Mouse (Mus musculus) brain, embryonic 14.5 days (tissue): Measurements from ENCODE around the gene Ppef1. TPM values are rescaled to one million over a fixed set of nuclear protein-coding genes. Genes with fewer than 3 reads are reported as not detected.
A peak's percentile ranks its signal among the peaks of the same experiment; 100 is the strongest.

Experiments
- DNase-seq: peaks from one replicate; pipeline ENCODE4 v3.0.0-alpha.2; 2011; ENCODE audit warnings: low read depth
- CTCF ChIP-seq: fragments of 200-500 bp; IDR thresholded peaks from 2 replicates; pipeline ENCODE4 v1.5.1; 2012; ENCODE audit warnings: inconsistent platforms, mild to moderate bottlenecking, moderate library complexity, borderline replicate concordance; ENCODE audit not compliant: insufficient read depth, insufficient read length; ENCODE audit errors: extremely low read depth
- POLR2A ChIP-seq: fragments of 200-500 bp; IDR thresholded peaks from 2 replicates; pipeline ENCODE4 v1.6.1; 2012; ENCODE audit warnings: mild to moderate bottlenecking, inconsistent platforms, borderline replicate concordance; ENCODE audit not compliant: poor library complexity, insufficient read depth, insufficient read length, severe bottlenecking; ENCODE audit errors: extremely low read depth
- polyA plus RNA-seq: library from polyadenylated mRNA; depleted of rRNA; stranded (reverse); fragments of >200 nt; gene quantifications from 2 replicates; pipeline ENCODE4 v1.2.3, GENCODE M21; 2012; rRNA removed

The Ppef1 gene
- polyA plus RNA-seq, 1 experiment = 1.6 TPM

GRCm38 (mm10) chrX:160588523-160588922, 147.0 kb downstream of the Ppef1 start:
- DNase-seq = peak; percentile 27
- no peak for TF ChIP-seq CTCF
- TF ChIP-seq POLR2A = no peak

- DNase-seq = peak; percentile 44
- TF ChIP-seq CTCF = no peak
- TF ChIP-seq POLR2A = no peak
Observed at GRCm38 (mm10) chrX:160585110-160585509, 150.5 kb downstream of the Ppef1 start.

GRCm38 (mm10) chrX:160584148-160584838, 151.3 kb downstream of the Ppef1 start:
- DNase-seq = no peak

GRCm38 (mm10) chrX:160583589-160583988, 152.0 kb downstream of the Ppef1 start:
- TF ChIP-seq CTCF = peak; percentile 47; the same call in 1 of the 2 replicates
- TF ChIP-seq POLR2A = no peak
- DNase-seq = peak; percentile 62

More at GRCm38 (mm10) chrX:160584148-160584838, 151.3 kb downstream of the Ppef1 start:
- TF ChIP-seq POLR2A (no peak), CTCF (no peak)

Other genes starting within 250 kb of the Ppef1 start
- gene Phka2, start 233.6 kb downstream of the Ppef1 start, polyA plus RNA-seq = 20.5 and 23.7 TPM in 2 replicates
- gene Rs1, start 32.2 kb upstream of the Ppef1 start, polyA plus RNA-seq = 0.04 TPM in 1 of 2 replicates, not detected in the other
- 0.39 and 0.64 TPM in 2 replicates for gene Gja6, start 171.3 kb upstream of the Ppef1 start, polyA plus RNA-seq